Mouse (Mus musculus): ENCODE results near the gene Iqsec1.

GRCm38 (mm10) chr6:91004157-91004556, 15.7 kb upstream of the Iqsec1 start:
- no peak for TF ChIP-seq CTCF (IDR thresholded peaks at IDR 0.05; ENCODE audit: low read depth)
- TF ChIP-seq EP300 (optimal IDR thresholded peaks at IDR 0.05): no peak

All from stomach, postnatal 0 days (tissue).